Mouse (Mus musculus) G1E (cell line): Measurements from ENCODE around the gene Clcf1.

Experiments used
- CTCF ChIP-seq: IDR thresholded peaks from 2 replicates; pipeline ENCODE4 v1.5.1; 2012; ENCODE audit warnings: low read depth, low read length, inconsistent platforms, mixed read lengths
- GATA1 ChIP-seq: IDR thresholded peaks from 2 replicates; pipeline ENCODE4 v1.6.1; 2012; ENCODE audit warnings: borderline replicate concordance, low read length, inconsistent platforms, mixed read lengths

GRCm38 (mm10) chr19:4228891-4229290, 14.9 kb downstream of the Clcf1 start:
- TF ChIP-seq CTCF (no peak), GATA1 (no peak)
